Mouse (Mus musculus): ENCODE data around the gene Olfr898. TPM values are rescaled to one million over a fixed set of nuclear protein-coding genes. Genes with fewer than 3 reads are reported as not detected.

Gene Olfr898
- not detected in 2 replicates for polyA plus RNA-seq (2014; fragmentation: Nextera tagmentation; extraction: Ambion mirVana)

DNA sequence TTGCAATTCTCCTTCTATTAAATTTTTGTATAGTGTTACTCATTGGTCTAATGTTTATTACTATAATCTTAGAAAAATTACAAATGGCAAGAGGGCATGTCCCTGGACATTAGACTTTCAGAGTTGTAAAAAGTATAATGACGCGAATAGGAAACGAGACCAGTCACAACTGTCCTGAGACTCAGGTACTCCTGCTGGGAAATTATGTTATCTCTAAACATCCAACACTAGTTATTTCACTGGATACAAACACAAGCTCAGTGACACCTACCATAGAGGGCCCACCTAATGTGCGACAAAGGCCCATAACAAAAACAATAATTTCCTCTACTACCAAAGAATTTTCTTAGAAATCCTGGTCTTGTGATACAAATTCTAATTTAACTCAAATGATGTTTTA is at the start of gene Olfr898:
Olfr898 (plus strand) TSS at position 301 of the 400 bp plus-strand sequence.
- 88% methylated on average over 4 of the region's 4 CpGs for WGBS (ENCODE audit: insufficient replicate concordance)
- Histone ChIP-seq H3K27ac (ENCODE audit: low read depth, low read length) (no peak within 1 kb of the TSS), H3K4me3 (ENCODE audit: low read depth, low read length) (no peak within 1 kb of the TSS), H3K4me2 (no peak within 1 kb of the TSS), H3K27me3 (ENCODE audit: control insufficient read depth, insufficient read depth, low read length) (no peaks in the 10 kb centered on the region), H3K36me3 (ENCODE audit: control insufficient read depth, insufficient read depth, low read length) (no peaks in the 10 kb centered on the region), H3K4me1 (ENCODE audit: control insufficient read depth, insufficient read depth, low read length) (no peaks in the 10 kb centered on the region), H3K9ac (ENCODE audit: low read depth, low read length) (no peak within 1 kb of the TSS), H3K9me3 (replicated peaks; ENCODE audit: control insufficient read depth, low read length) (no peaks in the 10 kb centered on the region)
- ATAC-seq (replicated peaks; ENCODE audit: insufficient number of reproducible peaks, low FRiP score, low TSS enrichment), result no peak

DNA sequence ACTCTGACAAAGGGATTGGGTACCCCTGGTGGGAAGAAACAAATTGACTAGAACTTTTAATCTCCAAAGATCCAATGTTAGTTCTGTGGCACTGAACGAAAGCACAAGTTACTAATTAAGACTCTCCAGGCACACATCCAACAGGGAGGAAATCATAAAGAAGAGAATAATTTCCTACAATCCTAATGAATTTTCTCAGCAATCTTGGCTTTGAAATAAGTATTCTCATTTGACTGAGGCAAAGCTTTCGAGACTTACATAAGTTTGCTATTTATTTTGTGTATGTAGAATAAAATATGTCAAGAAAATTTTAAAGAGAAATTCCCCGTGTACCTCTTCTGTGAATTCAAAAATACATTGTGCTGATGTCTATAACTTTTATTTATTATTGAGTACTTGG is 19.5 kb upstream of the Olfr898 start, which contains the start of gene Olfr25:
Olfr25 (plus strand) TSS at position 301 of the 400 bp plus-strand sequence.
- Histone ChIP-seq H3K4me3 (ENCODE audit: low read depth, low read length) (no peak within 1 kb of the TSS), H3K9ac (ENCODE audit: low read depth, low read length) (no peak within 1 kb of the TSS), H3K27me3 (ENCODE audit: control insufficient read depth, insufficient read depth, low read length) (no peaks in the 10 kb centered on the region), H3K4me1 (ENCODE audit: control insufficient read depth, insufficient read depth, low read length) (no peaks in the 10 kb centered on the region), H3K36me3 (ENCODE audit: control insufficient read depth, insufficient read depth, low read length) (no peaks in the 10 kb centered on the region), H3K27ac (ENCODE audit: low read depth, low read length) (no peak within 1 kb of the TSS), H3K9me3 (replicated peaks; ENCODE audit: control insufficient read depth, low read length) (no peaks in the 10 kb centered on the region), H3K4me2 (no peak within 1 kb of the TSS)
- 71% methylated on average over 3 of the region's 3 CpGs for WGBS (ENCODE audit: insufficient replicate concordance)
- no peak for ATAC-seq (replicated peaks; ENCODE audit: insufficient number of reproducible peaks, low FRiP score, low TSS enrichment)

DNA sequence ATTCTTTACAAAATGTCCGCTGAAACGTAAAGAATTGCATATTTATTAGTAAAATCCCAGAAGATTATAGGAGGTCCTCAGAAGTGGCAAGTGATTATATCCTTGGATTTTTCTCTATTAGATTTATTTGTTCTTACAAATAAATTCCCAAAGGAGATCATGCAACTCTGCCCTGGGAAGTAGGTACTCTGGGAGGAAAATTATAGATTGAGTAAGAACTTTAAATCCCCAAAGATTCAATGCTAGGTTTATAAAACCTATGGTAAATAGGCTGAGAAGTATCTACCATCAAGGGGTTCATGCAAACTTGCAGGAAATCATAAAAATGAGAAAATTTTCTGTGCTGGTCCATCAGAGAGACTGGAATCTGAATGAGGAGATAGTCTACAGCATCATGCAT is 18.4 kb downstream of the Olfr898 start, which contains the start of gene Olfr250:
Olfr250 (plus strand) TSS at position 301 of the 400 bp plus-strand sequence.
- H3K9ac ChIP-seq (ENCODE audit: low read depth, low read length), result no peak within 1 kb of the TSS
- WGBS (ENCODE audit: insufficient replicate concordance), result 89% methylated on average over 2 of the region's 2 CpGs

DNA sequence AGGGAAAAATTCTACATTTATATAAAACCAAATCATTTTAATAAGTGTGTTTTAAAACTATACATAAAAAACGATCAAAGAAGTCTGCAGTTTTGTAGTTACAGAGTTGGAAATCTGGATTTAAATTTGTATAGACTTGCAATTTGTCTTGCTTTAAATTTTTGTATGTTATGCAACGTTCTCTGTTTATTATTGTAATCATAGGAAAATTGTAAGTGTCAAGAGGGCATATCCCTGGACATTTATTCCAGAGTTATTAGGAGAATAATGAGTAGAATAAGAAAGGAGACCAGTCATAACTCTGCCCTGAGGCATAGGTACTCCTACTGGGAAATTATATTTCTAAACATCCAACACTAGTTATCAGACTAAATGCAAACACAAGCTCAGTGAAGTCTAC is 28.6 kb downstream of the Olfr898 start, which contains the start of gene Olfr251:
Olfr251 (plus strand) TSS at position 301 of the 400 bp plus-strand sequence.
- Histone ChIP-seq H3K9me3 (replicated peaks; ENCODE audit: control insufficient read depth, low read length) (no peaks in the 10 kb centered on the region), H3K4me2 (no peak within 1 kb of the TSS), H3K9ac (ENCODE audit: low read depth, low read length) (no peak within 1 kb of the TSS), H3K36me3 (ENCODE audit: control insufficient read depth, insufficient read depth, low read length) (no peaks in the 10 kb centered on the region), H3K4me1 (ENCODE audit: control insufficient read depth, insufficient read depth, low read length) (no peaks in the 10 kb centered on the region), H3K27me3 (ENCODE audit: control insufficient read depth, insufficient read depth, low read length) (no peaks in the 10 kb centered on the region), H3K4me3 (ENCODE audit: low read depth, low read length) (no peak within 1 kb of the TSS), H3K27ac (ENCODE audit: low read depth, low read length) (no peak within 1 kb of the TSS)
- ATAC-seq (replicated peaks; ENCODE audit: insufficient number of reproducible peaks, low FRiP score, low TSS enrichment), result no peak
- 66% methylated on average over 2 of the region's 2 CpGs for WGBS (ENCODE audit: insufficient replicate concordance)

More for the DNA sequence above, 18.4 kb downstream of the Olfr898 start, which contains the start of gene Olfr250:
- no peaks in the 10 kb centered on the region for H3K36me3 ChIP-seq (ENCODE audit: control insufficient read depth, insufficient read depth, low read length)
- H3K4me1 ChIP-seq (ENCODE audit: control insufficient read depth, insufficient read depth, low read length), result no peaks in the 10 kb centered on the region
- no peak for ATAC-seq (replicated peaks; ENCODE audit: insufficient number of reproducible peaks, low FRiP score, low TSS enrichment)
- H3K9me3 ChIP-seq (replicated peaks; ENCODE audit: control insufficient read depth, low read length), result no peaks in the 10 kb centered on the region
- H3K4me2 ChIP-seq, result no peak within 1 kb of the TSS
- no peak within 1 kb of the TSS for H3K4me3 ChIP-seq (ENCODE audit: low read depth, low read length)
- no peak within 1 kb of the TSS for H3K27ac ChIP-seq (ENCODE audit: low read depth, low read length)
- no peaks in the 10 kb centered on the region for H3K27me3 ChIP-seq (ENCODE audit: control insufficient read depth, insufficient read depth, low read length)

DNA sequence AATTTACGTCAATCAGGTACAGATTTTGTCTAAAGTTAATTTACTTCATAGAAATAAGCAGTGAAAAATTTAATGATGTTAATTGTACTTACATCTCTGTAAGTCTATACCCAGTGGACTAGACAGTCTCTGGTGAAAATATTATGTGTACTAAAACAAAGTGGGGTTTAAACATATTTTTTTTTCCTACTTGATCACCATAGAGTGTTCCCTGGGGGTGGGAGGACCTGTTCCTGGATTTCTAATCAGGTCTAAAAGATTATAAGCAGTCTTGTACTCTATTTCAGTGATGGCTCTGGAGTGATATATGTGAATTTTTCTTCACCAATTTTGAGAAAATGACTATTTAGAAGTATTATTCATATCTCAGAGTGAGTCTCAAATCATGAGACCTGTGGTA is 53.2 kb downstream of the Olfr898 start, which contains the start of gene Olfr147:
Olfr147 (plus strand) TSS at position 301 of the 400 bp plus-strand sequence.
- H3K27ac ChIP-seq (ENCODE audit: low read depth, low read length), result no peak within 1 kb of the TSS
- H3K9ac ChIP-seq (ENCODE audit: low read depth, low read length), result no peak within 1 kb of the TSS
- no peaks in the 10 kb centered on the region for H3K9me3 ChIP-seq (replicated peaks; ENCODE audit: control insufficient read depth, low read length)
- 73% methylated on average over 1 of the region's 1 CpGs for WGBS (ENCODE audit: insufficient replicate concordance)
- no peak for ATAC-seq (replicated peaks; ENCODE audit: insufficient number of reproducible peaks, low FRiP score, low TSS enrichment)
- H3K36me3 ChIP-seq (ENCODE audit: control insufficient read depth, insufficient read depth, low read length), result no peaks in the 10 kb centered on the region
- no peak within 1 kb of the TSS for H3K4me3 ChIP-seq (ENCODE audit: low read depth, low read length)
- H3K4me2 ChIP-seq, result no peak within 1 kb of the TSS
- no peaks in the 10 kb centered on the region for H3K27me3 ChIP-seq (ENCODE audit: control insufficient read depth, insufficient read depth, low read length)
- H3K4me1 ChIP-seq (ENCODE audit: control insufficient read depth, insufficient read depth, low read length), result no peaks in the 10 kb centered on the region

Other genes starting within 250 kb of the Olfr898 start
- gene Olfr888, start 240.3 kb upstream of the Olfr898 start, polyA plus RNA-seq (2014; fragmentation: Nextera tagmentation; extraction: Ambion mirVana), result not detected in 2 replicates
- gene Olfr889, start 233.2 kb upstream of the Olfr898 start, polyA plus RNA-seq (2014; fragmentation: Nextera tagmentation; extraction: Ambion mirVana), result 0.04 TPM in 1 of 2 replicates, not detected in the other
- gene Olfr890, start 205.9 kb upstream of the Olfr898 start, polyA plus RNA-seq (2014; fragmentation: Nextera tagmentation; extraction: Ambion mirVana), result not detected in 2 replicates
- not detected in 2 replicates for gene Olfr891, start 167.6 kb upstream of the Olfr898 start, polyA plus RNA-seq (2014; fragmentation: Nextera tagmentation; extraction: Ambion mirVana)
- not detected in 2 replicates for gene Olfr893, start 140.0 kb upstream of the Olfr898 start, polyA plus RNA-seq (2014; fragmentation: Nextera tagmentation; extraction: Ambion mirVana)
- not detected in 2 replicates for gene Olfr894, start 130.4 kb upstream of the Olfr898 start, polyA plus RNA-seq (2014; fragmentation: Nextera tagmentation; extraction: Ambion mirVana)
- not detected in 2 replicates for gene Olfr143, start 95.6 kb upstream of the Olfr898 start, polyA plus RNA-seq (2014; fragmentation: Nextera tagmentation; extraction: Ambion mirVana)
- gene Olfr895, start 80.6 kb upstream of the Olfr898 start, polyA plus RNA-seq (2014; fragmentation: Nextera tagmentation; extraction: Ambion mirVana), result not detected in 2 replicates
- gene Olfr896-ps1, start 57.3 kb upstream of the Olfr898 start, polyA plus RNA-seq (2014; fragmentation: Nextera tagmentation; extraction: Ambion mirVana), result not detected in 2 replicates
- not detected in 2 replicates for gene Olfr25, start 19.4 kb upstream of the Olfr898 start, polyA plus RNA-seq (2014; fragmentation: Nextera tagmentation; extraction: Ambion mirVana)
- gene Olfr250, start 18.5 kb downstream of the Olfr898 start, polyA plus RNA-seq (2014; fragmentation: Nextera tagmentation; extraction: Ambion mirVana), result not detected in 2 replicates
- not detected in 2 replicates for gene Olfr251, start 28.7 kb downstream of the Olfr898 start, polyA plus RNA-seq (2014; fragmentation: Nextera tagmentation; extraction: Ambion mirVana)
- gene Olfr147, start 53.3 kb downstream of the Olfr898 start, polyA plus RNA-seq (2014; fragmentation: Nextera tagmentation; extraction: Ambion mirVana), result not detected in 2 replicates
- gene Olfr901, start 81.0 kb downstream of the Olfr898 start, polyA plus RNA-seq (2014; fragmentation: Nextera tagmentation; extraction: Ambion mirVana), result not detected in 2 replicates
- gene Olfr902, start 99.2 kb downstream of the Olfr898 start, polyA plus RNA-seq (2014; fragmentation: Nextera tagmentation; extraction: Ambion mirVana), result not detected in 2 replicates
- gene Olfr904, start 114.7 kb downstream of the Olfr898 start, polyA plus RNA-seq (2014; fragmentation: Nextera tagmentation; extraction: Ambion mirVana), result not detected in 2 replicates
- gene Olfr905, start 122.7 kb downstream of the Olfr898 start, polyA plus RNA-seq (2014; fragmentation: Nextera tagmentation; extraction: Ambion mirVana), result not detected in 2 replicates
- gene Olfr906, start 138.7 kb downstream of the Olfr898 start, polyA plus RNA-seq (2014; fragmentation: Nextera tagmentation; extraction: Ambion mirVana), result not detected in 2 replicates
- gene Olfr907, start 147.4 kb downstream of the Olfr898 start, polyA plus RNA-seq (2014; fragmentation: Nextera tagmentation; extraction: Ambion mirVana), result not detected in 2 replicates
- gene Olfr911-ps1, start 173.2 kb downstream of the Olfr898 start, polyA plus RNA-seq (2014; fragmentation: Nextera tagmentation; extraction: Ambion mirVana), result not detected in 2 replicates
- gene Olfr910, start 189.4 kb downstream of the Olfr898 start, polyA plus RNA-seq (2014; fragmentation: Nextera tagmentation; extraction: Ambion mirVana), result not detected in 2 replicates
- not detected in 2 replicates for gene Olfr912, start 231.8 kb downstream of the Olfr898 start, polyA plus RNA-seq (2014; fragmentation: Nextera tagmentation; extraction: Ambion mirVana)
- not detected in 2 replicates for gene Olfr913, start 244.3 kb downstream of the Olfr898 start, polyA plus RNA-seq (2014; fragmentation: Nextera tagmentation; extraction: Ambion mirVana)